Mouse (Mus musculus): ENCODE data around the gene Mapkapk3.

The Mapkapk3 gene

DNA sequence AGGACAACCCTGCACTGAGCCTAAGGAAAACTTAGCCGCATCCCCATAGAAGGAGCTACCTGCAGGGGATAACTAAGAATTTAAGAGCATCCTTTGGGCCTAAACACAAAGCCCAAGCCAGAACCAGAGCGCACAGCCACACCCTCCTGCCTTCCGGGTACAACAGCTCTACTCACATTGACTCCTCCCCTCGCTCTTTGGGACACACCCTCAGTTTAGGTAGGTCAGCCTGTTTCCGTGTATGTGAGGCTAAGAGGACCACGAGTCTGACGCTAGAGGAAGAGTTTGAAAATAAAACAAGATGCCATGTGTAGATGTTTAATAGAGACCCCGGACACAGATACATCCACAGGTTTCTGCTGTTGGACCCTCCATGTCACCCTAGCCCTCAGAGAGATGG lies 966 bp downstream of the Mapkapk3 start:
- no peak for DNase-seq

DNA sequence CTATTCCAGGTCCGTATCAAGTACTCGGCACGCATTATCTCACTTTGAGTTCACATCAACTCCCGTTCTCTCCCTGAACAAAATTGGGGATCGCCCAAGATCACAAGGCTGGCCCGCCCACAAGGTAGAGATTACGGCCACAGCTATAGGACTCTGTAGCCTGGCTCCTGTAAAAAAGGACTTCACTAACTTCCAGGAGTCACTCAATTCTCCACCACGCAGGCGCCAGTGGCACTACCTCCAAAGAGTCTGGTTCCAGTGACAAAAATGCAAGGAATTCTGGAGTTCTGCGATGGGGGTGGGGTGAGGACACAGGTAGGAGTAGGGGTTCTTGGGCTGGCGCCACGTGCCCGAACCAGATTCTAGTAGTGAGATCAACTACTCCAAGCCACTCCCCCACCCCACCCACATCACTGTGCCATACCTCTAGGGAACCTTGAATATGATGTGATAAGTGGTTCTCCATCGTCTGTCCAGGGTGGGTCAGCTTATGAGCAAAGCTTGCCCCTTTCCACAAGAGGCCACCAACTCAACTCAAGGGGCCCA lies 1.5 kb downstream of the Mapkapk3 start:
- DNase-seq = no peak

DNA sequence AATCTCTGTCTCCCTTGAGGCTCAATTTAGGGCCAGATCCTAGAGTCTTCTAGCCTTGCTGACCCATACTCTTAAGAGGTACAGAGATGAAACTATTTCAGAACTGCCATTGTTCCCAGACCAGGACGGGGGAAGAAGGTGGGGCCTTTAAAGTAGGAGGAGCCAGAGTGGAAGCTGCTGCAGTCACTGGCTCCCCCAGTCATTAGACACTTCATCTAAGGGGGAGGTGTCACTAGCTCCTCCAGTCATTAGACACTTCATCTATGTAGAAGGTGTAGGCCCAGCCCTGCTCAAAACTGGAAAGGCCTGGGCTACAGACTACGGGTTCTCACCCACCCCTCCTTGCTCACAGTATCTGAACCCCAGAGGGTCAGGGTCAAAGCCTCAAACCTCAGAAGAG lies 2.4 kb downstream of the Mapkapk3 start:
- DNase-seq = no peak

DNA sequence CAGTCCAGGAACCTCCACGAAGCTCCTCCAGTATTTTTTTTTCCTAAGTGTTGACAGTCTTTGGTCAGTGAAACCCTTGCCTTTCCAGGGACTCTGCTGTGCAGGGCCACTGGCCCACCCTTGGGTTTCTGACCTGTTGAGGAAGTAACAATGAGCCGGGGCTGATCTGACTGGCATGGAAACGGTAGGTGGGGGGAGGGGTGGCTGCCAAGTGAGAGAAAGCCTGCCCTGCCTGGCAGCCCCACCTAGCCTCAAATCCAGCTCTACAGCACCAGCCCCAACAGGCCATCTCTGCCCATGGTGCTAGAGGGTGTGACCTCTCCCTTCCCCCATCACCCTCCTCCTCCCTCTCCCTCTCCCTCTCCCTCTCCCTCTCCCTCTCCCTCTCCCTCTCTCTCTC lies 4.7 kb downstream of the Mapkapk3 start:
- DNase-seq = no peak

DNA sequence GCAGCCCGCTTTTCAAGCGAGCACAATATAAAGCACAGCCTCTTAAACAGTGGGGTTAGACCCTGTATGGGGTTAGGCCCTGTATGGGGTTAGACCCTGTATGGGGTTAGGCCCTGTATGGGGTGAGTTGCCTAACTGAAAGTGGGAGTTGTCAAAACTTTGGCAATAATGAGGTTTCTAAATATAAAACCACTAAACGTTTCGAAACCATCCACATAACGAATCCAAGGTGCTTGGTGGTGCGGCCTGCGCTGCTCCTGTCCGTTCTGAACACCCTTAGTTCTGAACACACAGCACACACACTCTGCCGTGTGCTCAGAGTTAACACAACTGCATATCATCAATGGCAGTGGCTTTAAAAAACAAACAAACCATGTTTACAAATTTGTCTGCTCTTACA lies 6.7 kb downstream of the Mapkapk3 start:
- no peak for DNase-seq

DNA sequence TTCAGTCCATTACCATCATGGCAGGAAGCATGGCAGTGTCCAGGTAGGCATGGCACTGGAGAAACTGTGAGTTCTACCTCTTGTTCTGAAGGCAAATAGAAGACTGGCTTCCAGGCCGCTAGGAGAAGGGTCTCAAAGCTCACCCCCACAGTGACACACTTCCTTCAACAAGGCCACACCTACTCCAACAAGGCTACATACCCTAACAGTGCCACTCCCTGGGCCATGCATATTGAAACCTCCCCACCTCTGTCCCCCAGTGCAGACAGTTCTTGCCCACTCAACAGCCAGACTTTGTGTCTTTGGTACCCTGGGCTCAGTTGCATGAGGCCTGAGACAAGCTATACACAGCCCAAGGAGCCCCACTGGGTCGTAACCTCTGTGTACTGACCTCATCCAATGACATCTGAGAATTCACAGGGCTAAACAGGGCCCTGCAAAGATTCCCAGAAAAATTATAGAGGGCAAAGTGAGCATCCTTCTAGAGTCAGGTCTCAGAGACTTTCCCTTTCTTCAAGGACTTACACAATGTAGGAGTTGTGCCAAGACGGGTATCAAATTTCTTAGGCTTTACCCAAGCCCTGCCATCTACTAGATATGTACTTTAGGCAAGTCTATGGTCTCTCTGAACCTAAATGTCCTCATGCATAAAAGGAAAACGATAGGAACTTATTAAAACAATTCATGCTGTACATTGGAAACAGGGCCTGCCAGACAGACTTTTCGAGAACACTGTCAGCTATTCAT lies 8.3 kb downstream of the Mapkapk3 start:
- no peak for DNase-seq

DNA sequence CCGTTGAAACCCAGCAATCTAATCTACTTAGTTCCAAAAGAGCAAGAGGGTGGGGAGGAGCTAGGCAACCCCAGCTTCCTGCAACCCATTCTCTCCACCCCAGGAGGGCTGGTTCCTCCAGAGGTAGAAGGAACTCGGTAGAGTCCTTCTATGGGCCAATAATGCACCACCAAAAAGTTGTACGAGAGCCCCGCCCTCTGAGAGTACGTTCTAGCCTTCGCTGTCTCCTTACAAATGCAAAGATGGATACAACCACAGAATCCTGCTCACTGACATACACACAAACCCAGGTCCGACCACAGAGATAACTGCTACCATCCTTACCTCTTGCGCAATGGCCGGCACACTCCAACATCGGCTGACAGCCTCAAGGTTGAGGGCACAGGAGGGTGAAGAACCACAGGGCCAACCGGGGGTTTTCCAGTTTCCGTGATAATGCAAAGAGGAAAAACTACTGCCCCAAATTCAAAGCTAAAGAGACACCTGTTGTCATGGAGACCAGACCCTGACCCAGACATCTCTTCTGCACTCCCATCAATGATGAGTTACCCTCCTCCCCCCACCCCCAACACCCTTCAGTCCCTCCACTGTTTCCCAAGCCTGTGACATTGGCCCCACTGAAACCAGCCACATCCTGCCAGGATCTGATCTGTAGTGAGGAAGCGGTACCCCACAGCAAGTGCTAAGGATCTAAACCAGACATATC lies 9.2 kb downstream of the Mapkapk3 start:
- no peak for DNase-seq

DNA sequence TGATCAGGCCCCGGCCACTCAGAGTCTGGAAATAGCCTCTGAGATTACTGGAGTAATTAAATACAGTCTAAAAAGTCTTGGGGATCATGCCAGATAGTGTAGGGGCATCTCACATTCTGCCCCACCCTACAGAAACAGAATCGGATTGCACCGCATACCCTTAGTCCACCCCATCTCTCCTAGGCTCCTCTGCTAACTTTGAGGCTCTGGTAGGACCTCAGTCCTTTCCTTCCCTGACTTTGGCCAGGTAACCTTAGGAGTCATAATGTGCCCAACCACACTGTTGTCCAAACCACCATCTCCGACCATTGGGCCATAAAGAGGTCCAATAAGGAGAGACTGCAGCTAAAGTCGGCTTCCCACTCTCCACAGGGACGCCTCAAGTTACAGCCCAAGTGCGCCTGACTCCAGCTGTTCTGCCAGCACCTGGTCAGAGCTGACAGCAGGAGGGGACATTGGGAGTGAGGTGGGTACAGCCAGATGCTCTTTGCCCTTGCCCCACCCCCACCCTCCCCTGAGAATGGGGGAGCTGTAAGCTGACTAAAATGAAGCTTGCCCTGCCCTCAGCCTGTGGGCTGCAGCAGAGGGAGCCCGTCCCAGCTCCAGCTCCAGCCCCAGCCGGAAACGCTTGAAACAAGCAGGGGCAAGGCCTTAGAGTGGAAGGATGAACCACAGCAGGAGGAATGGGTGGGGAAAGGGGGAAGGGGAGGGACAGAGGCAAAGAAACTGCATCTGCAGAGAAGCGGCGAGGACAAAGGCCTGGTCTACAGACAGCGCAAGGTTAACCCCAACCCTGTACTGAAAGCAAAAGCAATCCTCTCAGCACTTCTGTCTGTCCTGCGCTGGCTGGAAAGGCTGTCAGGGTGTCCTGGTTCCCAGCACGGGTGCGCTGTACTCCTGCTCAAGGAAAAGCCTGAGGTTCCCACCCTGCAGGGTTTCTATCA lies 10.0 kb downstream of the Mapkapk3 start:
- DNase-seq = peak; percentile 62

DNA sequence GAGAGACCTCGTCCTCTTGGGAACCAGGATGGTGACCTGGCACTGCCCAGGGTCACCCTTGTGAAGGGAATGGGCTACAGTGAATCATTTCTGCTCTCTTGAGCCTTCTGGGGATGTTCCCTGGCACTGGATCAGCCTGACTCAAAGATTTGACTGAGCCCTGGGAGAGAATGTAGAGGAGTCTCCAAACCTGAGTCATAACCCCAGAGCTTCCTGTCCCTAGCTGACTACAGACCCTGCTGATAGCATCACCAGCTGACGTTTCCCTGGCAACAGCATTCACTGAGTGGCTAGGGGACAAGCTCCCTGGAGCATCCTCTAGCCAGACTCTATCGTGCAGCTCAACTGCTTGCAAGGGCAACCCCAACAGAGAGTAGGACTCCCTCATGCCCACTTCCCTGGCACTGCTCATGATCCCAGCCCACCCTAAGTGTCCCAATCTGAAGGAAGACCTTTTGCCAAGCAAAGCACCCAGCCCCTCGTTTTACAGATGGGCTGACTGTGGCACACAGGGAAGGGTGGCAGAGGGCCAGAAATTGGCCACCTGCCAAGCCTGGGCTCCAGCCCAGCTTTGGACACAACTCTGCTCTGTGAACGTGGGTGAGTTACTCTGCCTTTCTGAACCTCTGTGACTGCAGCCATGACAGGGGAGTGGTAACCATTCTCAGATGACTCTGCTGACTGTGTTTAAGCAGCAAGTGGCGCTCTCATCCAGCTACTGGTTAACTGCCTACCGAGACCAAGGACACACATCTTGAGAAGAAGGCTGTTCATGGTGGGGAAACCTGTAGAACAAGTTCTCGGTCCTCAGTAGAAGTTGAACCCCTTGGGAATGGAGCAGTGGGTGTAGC lies 10.9 kb downstream of the Mapkapk3 start:
- DNase-seq = no peak

DNA sequence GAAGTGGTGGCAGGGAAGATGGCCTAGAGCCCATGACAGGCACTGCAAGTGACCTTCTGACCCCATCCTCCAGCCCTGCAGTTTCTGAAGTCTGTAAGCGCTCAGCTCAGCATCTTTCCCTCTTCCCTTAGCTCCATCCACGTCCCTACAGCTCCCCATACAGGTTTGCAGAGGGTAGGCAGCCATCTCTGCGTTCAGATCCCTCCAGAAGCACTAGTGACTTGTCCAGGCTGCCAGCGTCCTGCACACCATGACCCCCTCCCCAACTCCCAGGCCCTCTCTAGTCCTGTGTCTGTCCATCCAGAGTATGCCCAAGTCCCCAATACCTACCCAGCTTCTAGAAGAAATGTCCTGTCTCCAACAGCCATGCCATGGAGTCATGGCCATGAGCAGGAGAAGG lies 11.6 kb downstream of the Mapkapk3 start:
- no peak for DNase-seq

DNA sequence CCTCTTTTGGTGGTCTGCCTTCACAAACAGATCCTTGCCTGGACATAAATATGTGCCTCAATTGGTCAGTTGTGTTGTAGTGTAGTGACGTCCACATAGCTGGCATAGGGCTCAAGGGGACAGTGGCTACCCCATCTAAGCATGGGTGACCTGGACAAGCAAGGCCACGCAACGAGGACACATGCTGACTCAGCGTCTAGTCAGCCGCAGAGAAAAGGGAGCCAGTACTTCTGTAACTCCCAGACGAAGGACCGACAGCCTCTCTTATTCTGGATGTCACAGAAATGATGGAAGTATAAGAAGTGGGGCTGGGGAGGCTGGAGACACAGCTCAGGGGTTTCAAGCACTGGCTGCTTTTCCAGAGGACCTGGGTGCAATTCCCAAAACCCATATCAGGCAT lies 12.1 kb downstream of the Mapkapk3 start:
- DNase-seq = no peak

DNA sequence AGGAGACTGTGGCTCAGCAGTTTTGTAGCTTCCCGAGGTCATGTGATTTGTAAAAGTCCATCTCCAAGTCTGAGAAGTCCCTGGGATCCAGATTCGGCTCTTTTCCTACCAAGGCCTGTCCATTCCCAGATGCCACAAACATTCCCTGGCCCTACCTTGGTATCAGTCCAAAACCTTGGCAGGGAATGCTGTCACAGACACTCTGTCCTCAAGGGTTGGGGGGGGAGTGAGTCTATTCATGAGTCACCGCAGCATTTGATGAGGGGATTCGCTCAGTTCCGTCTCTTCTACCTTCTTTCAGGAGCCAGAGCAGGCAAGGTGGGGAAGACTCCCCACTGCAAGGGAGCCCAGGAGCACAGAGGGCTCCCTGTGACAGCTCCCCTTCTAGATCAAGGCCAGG lies 14.0 kb downstream of the Mapkapk3 start:
- no peak for DNase-seq

DNA sequence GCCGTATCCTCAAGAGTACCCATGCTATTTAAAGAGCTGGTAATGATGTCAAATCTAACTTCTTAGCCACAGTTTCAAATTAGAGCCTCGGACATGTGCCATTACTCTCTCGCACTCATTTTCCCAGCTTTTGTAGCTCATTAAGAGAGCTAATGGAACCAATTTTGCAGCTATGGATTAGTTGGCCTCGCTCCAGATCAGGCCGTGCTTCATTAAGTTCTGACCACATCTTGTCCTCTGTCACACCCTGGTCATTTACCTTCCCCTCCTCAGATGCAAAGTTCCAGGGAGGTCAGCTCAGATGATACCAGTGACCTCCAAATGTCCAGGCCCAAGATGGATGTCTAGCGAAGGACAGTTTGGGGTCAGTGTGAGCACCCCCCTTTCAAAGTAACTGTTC lies 14.9 kb downstream of the Mapkapk3 start:
- DNase-seq = no peak

DNA sequence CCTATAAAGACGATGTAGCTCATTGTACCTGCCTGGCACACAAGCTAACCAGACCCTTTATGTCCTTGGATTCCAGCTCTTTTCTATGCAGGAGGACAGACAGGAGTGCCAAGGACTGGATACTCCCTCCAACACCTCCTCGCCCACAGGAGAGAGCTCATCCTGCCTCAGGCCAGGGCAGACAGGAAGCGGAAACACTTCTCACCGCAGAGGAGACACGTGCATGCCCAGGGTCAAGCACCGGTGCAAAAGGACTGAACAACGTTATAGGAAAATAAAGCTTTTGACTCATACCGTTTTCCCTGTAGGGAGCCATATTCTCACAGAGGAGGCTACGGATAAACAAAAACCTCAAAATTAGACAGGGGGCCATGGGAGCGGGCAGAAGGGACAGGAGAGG lies 16.5 kb downstream of the Mapkapk3 start:
- no peak for DNase-seq

DNA sequence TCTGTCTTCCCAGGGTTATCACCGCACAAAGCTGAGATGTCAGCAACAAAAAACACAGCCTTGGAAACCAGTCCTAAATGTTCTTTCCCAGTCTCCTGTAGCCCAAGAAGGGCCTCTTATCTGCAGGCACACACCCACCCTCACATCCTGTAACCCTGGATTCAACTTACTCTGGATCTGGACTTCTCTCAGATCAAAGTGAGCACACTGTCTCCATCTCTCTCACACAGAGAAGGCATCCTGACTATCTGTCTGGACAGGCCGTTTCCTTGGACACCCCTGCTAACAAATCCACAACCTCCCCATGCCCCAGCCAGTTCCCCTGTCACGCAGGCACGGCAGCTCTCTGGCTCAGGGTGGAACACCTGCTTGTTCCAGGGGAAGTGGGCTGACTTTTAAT lies 17.4 kb downstream of the Mapkapk3 start:
- DNase-seq = no peak

DNA sequence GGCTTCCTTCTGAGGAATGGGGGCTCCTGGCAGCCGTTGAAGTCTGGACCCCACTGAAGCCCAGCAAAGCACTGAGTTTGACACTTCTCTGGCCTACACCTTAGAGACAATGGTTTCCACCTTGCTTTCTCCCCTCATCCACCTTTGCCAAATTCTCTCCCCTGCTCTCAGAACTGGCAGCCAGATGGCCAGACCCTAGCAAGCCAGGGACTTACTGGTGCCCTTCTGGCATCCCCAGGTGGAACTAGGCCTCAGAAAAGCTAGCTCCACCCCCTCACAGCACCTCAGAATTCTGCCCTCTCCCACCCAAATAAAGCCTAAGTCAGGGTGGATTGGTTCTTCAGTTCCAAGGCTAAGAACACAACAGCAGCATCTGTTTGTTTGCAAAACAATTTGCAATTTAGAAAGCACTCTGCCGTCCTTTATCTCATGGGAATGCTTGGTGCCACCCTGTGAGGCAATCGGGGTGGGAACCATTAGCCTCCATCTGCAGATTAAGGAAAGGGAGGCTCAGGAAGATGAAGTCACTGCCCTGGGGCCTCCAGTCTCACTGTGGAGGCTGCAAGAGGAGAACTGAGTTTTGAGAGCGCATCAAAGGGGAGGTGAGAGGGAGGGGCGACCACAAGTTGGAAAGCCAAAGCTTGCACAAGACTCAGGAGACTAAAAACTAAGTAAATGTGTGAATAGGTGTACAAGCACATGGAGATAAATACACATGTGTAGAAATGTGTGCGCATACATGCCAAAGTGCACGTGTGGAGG lies 18.3 kb downstream of the Mapkapk3 start:
- DNase-seq = no peak

DNA sequence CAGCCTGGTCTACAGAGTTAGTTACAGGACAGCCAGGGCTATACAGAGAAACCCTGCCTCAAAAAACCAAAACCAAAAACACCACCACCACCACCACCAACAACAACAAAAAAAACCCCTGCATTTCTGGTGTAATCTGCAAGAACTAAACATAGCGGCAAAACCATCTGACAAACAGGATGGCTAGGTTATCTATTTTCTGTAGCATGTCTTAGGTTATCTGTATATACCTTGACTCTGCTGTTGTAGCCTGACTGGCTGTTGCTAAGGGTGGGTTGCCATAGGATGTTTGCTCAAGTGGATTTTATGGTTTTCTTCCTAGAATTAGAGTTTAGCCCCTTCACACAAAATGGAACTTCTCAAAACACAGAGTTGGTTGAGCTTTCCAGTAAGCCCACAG lies 19.9 kb downstream of the Mapkapk3 start:
- no peak for DNase-seq

DNA sequence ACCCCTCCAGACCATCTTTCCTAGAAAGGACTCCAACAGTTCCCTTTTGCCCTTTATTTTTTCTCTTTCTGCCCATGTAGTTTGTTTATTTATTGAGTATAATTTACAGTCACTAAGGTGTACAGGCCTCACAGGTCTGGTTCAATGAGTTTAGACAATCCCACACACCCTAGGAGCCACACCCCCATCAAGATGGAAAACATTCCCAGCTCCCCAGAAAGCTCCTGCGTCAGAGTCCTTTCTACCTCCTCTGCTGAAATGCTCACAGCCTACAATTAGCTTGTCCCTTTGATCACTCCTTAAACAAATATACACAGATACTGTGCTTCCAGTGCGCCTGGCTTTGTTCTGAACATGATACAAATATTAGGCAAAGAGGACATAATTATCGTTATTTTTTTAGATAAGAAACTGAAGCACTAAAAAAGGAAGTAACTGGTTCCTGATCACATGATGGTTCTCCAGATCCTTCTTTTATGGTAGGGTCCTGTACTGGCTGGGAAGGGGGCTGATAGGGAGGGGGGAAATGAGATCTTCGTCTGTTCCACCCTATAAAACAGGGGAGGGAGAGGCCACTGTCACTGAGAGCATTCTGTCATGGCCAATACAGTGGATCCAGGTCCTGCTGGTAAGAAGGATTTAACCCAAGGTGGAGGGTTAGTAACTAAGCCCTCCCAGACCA lies 21.8 kb downstream of the Mapkapk3 start:
- no peak for DNase-seq

DNA sequence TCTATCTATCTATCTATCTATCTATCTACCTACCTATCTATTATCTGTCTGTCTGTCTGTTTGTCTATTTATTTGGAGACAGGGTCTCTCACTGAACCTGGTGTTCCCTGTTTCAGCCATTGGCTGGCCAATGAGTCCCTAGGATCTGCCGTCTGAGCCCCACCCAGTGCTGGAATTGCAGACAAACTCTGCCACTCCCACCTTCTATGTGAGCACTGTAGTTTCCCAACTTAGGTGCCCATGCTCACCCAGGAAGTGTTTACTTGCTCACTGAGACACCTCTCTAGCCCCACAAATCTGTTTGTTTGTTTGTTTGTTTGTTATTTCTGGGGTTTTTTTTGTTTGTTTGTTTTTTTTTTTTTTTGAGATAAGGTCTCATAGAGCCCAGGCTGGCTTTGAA lies 22.6 kb downstream of the Mapkapk3 start:
- no peak for DNase-seq

DNA sequence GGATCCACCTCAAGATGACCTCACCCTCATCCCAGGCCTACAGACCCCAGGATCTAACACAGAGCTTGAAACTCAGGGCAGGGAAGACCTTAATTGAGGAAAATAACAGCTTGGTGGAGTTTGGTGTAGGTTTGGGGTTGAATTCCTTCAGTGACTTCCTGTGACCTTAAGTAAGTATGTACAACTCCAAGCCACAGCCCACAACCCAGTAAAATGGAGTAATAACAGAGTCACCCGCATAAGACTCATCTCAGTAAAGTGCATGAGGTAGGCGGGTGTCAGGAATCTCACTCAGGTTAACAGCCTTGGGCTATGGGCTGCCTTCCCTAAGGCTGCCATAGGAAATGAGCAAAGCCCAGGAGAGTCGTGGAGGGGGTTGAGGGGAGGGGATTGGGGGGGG lies 24.9 kb downstream of the Mapkapk3 start:
- no peak for DNase-seq

DNA sequence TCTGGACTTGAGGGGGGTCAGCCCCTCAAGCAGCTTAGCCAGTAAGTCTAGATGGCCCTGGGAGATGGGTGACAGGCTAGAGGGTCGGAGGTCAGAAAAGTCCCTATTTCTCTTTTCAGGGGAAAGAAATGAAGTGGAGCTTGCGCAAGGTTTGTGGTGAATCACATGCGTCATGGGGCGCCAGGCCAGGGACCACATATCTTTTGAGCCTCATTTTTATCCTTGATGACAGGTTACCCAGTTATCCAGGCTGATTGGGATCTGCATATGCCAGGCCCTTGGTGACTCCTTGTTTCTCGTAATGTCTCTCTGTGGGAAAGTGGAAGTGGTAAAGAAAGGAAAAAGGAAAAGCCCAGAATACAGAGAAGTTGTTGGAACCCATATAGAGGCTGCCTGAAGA lies 25.8 kb downstream of the Mapkapk3 start:
- no peak for DNase-seq
